Mouse (Mus musculus): ENCODE results near the gene Cdc37. TPM values are rescaled to one million over a fixed set of nuclear protein-coding genes. Genes with fewer than 3 reads are reported as not detected.

Gene Cdc37
- polyA plus RNA-seq, 1 experiment: 275 TPM

- no peak for TF ChIP-seq GATA1 (IDR thresholded peaks at IDR 0.05; ENCODE audit: low read length)
Observed at GRCm38 (mm10) chr9:21172364-21172763, 22.6 kb upstream of the Cdc37 start.

- TF ChIP-seq GATA1 (IDR thresholded peaks at IDR 0.05; ENCODE audit: low read length): no peak
Observed at GRCm38 (mm10) chr9:21169157-21169556, 19.4 kb upstream of the Cdc37 start.

GRCm38 (mm10) chr9:21168161-21169123 is 18.7 kb upstream of the Cdc37 start:
- no peak for TF ChIP-seq GATA1 (IDR thresholded peaks at IDR 0.05; ENCODE audit: low read length)

- TF ChIP-seq GATA1 (IDR thresholded peaks at IDR 0.05; ENCODE audit: low read length): no peak
Observed at GRCm38 (mm10) chr9:21167140-21168097, 17.6 kb upstream of the Cdc37 start.

- no peak for TF ChIP-seq GATA1 (IDR thresholded peaks at IDR 0.05; ENCODE audit: low read length)
Observed at GRCm38 (mm10) chr9:21166516-21166915, 16.7 kb upstream of the Cdc37 start.

GRCm38 (mm10) chr9:21165952-21166451 is 16.2 kb upstream of the Cdc37 start:
- TF ChIP-seq GATA1 (IDR thresholded peaks at IDR 0.05; ENCODE audit: low read length): no peak

GRCm38 (mm10) chr9:21165041-21165951 is 15.5 kb upstream of the Cdc37 start, which contains the start of gene Pde4a:
Gene Pde4a (plus strand): TSS chr9:21165714.
- no peak for TF ChIP-seq GATA1 (IDR thresholded peaks at IDR 0.05; ENCODE audit: low read length)

- no peak for TF ChIP-seq GATA1 (IDR thresholded peaks at IDR 0.05; ENCODE audit: low read length)
Observed at GRCm38 (mm10) chr9:21164072-21164471, 14.3 kb upstream of the Cdc37 start.

GRCm38 (mm10) chr9:21163086-21164050 is 13.6 kb upstream of the Cdc37 start:
- TF ChIP-seq GATA1 (IDR thresholded peaks at IDR 0.05; ENCODE audit: low read length): no peak

- TF ChIP-seq GATA1 (IDR thresholded peaks at IDR 0.05; ENCODE audit: low read length): no peak
Observed at GRCm38 (mm10) chr9:21161209-21161909, 11.6 kb upstream of the Cdc37 start.

GRCm38 (mm10) chr9:21154787-21155186 is 5.0 kb upstream of the Cdc37 start:
- no peak for TF ChIP-seq GATA1 (IDR thresholded peaks at IDR 0.05; ENCODE audit: low read length)

- TF ChIP-seq GATA1 (IDR thresholded peaks at IDR 0.05; ENCODE audit: low read length): no peak
Observed at GRCm38 (mm10) chr9:21153833-21154232, 4.1 kb upstream of the Cdc37 start.

- TF ChIP-seq GATA1 (IDR thresholded peaks at IDR 0.05; ENCODE audit: low read length): no peak
Observed at GRCm38 (mm10) chr9:21153331-21153730, 3.5 kb upstream of the Cdc37 start.
